Mouse (Mus musculus) bone marrow, adult 2 months (tissue): ENCODE data around the gene Lrrc74a. TPM values are rescaled to one million over a fixed set of nuclear protein-coding genes. Genes with fewer than 3 reads are reported as not detected.
A peak's percentile ranks its signal among the peaks of the same experiment; 100 is the strongest.

Source experiments
- H3K27ac ChIP-seq: fragments of 200-500 bp; 2 replicates; pipeline ENCODE4 v1.5.1; 2012; ENCODE audit warnings: low read depth, mild to moderate bottlenecking, control low read depth, inconsistent platforms, low read length; ENCODE audit not compliant: control insufficient read depth, poor library complexity, insufficient read depth
- H3K4me1 ChIP-seq: fragments of 200-500 bp; 2 replicates; pipeline ENCODE4 v1.6.1; 2011; ENCODE audit warnings: low read length; ENCODE audit not compliant: control insufficient read depth, insufficient read depth
- H3K4me3 ChIP-seq: fragments of 200-500 bp; replicated peaks from 2 replicates; pipeline ENCODE3; 2011; ENCODE audit warnings: mild to moderate bottlenecking, low read depth, low read length, control low read depth; ENCODE audit not compliant: control insufficient read depth
- CTCF ChIP-seq: fragments of 200-500 bp; IDR thresholded peaks from 2 replicates; pipeline ENCODE4 v1.5.1; 2011; ENCODE audit warnings: low read length, control low read depth; ENCODE audit not compliant: control insufficient read depth, insufficient read depth
- POLR2A ChIP-seq: fragments of 200-500 bp; IDR thresholded peaks from 2 replicates; pipeline ENCODE4 v1.6.1; 2011; ENCODE audit warnings: low read depth, mild to moderate bottlenecking, control low read depth, low read length, borderline replicate concordance; ENCODE audit not compliant: control insufficient read depth
- WGBS: fragments of 180-500 bp; shearing (Covaris S2); methylation state at CpG from one replicate; pipeline ENCODE4 v1.1.7; 2018; 5-methylcytosine and 5-hydroxymethylcytosine counted together
- polyA plus RNA-seq: library from polyadenylated mRNA; stranded (reverse); fragments of >200 nt; gene quantifications from 2 replicates; pipeline ENCODE4 v1.2.4, GENCODE M21; 2011; ENCODE audit warnings: low replicate concordance; ENCODE audit not compliant: missing spikeins, insufficient read depth, insufficient read length

The Lrrc74a gene
- polyA plus RNA-seq, 1 experiment: not detected

- H3K4me3 ChIP-seq: no peak overlapping the region
- 18% methylated on average over 23 of the region's 23 CpGs for WGBS
- H3K27ac ChIP-seq: peak overlapping the region; percentile 14
- TF ChIP-seq CTCF (no peak), POLR2A (no peak)
- peaks cover 8% of the 10 kb centered on the region for H3K4me1 ChIP-seq
These were observed 67.2 kb downstream of the Lrrc74a start for GRCm38 (mm10) chr12:86801148-86802004.

GRCm38 (mm10) chr12:86802005-86802671 lies 68.0 kb downstream of the Lrrc74a start:
- TF ChIP-seq POLR2A: no peak
- TF ChIP-seq CTCF: no peak
- Histone ChIP-seq H3K4me1 (peaks cover 8% of the 10 kb centered on the region), H3K4me3 (no peak overlapping the region), H3K27ac (no peak overlapping the region)
- WGBS: 25% methylated on average over 17 of the region's 17 CpGs

GRCm38 (mm10) chr12:86802899-86803298 lies 68.7 kb downstream of the Lrrc74a start:
- peaks cover 9% of the 10 kb centered on the region for H3K4me1 ChIP-seq
- no peak overlapping the region for H3K27ac ChIP-seq
- H3K4me3 ChIP-seq: no peak overlapping the region
- 35% methylated on average over 3 of the region's 3 CpGs for WGBS
- TF ChIP-seq POLR2A: no peak
- TF ChIP-seq CTCF: no peak

GRCm38 (mm10) chr12:86803651-86804307 lies 69.6 kb downstream of the Lrrc74a start:
- Histone ChIP-seq H3K4me3 (no peak overlapping the region), H3K27ac (no peak overlapping the region), H3K4me1 (peaks cover 10% of the 10 kb centered on the region)
- no peak for TF ChIP-seq POLR2A
- TF ChIP-seq CTCF: peak; percentile 10; the same call in 1 of the 2 replicates
- WGBS: 9% methylated on average over 6 of the region's 6 CpGs

GRCm38 (mm10) chr12:86804308-86804700 lies 70.1 kb downstream of the Lrrc74a start:
- Histone ChIP-seq H3K4me3 (no peak overlapping the region), H3K4me1 (peaks cover 10% of the 10 kb centered on the region), H3K27ac (no peak overlapping the region)
- 19% methylated on average over 4 of the region's 4 CpGs for WGBS
- no peak for TF ChIP-seq CTCF
- TF ChIP-seq POLR2A: no peak

- H3K27ac ChIP-seq: no peak overlapping the region
- 74% methylated on average over 2 of the region's 2 CpGs for WGBS
- H3K4me3 ChIP-seq: no peak overlapping the region
- TF ChIP-seq CTCF: no peak
- no peak for TF ChIP-seq POLR2A
- peaks cover 10% of the 10 kb centered on the region for H3K4me1 ChIP-seq
These were observed 70.7 kb downstream of the Lrrc74a start for GRCm38 (mm10) chr12:86804857-86805256.

GRCm38 (mm10) chr12:86805315-86805714 lies 71.1 kb downstream of the Lrrc74a start:
- TF ChIP-seq CTCF: no peak
- no peak for TF ChIP-seq POLR2A
- Histone ChIP-seq H3K4me1 (peaks cover 11% of the 10 kb centered on the region), H3K4me3 (no peak overlapping the region), H3K27ac (no peak overlapping the region)
- 74% methylated on average over 4 of the region's 4 CpGs for WGBS
